Mouse (Mus musculus) lung, adult 10 weeks (tissue): ENCODE data around the gene Itfg1. TPM values are rescaled to one million over a fixed set of nuclear protein-coding genes. Genes with fewer than 3 reads are reported as not detected.

Experiments
- polyA plus RNA-seq: library from polyadenylated mRNA; stranded (reverse); fragments of 350-450 nt; fragmentation: Illumina TruSeq; extraction: RNeasy Lipid Tissue Mini Kit (QIAGEN cat#74804); gene quantifications from one replicate; pipeline ENCODE4 v1.2.3, GENCODE M21; 2014; ENCODE audit warnings: low read depth, low replicate concordance; ENCODE audit not compliant: insufficient read depth

Itfg1 gene
- polyA plus RNA-seq = 32.7 TPM

DNA sequence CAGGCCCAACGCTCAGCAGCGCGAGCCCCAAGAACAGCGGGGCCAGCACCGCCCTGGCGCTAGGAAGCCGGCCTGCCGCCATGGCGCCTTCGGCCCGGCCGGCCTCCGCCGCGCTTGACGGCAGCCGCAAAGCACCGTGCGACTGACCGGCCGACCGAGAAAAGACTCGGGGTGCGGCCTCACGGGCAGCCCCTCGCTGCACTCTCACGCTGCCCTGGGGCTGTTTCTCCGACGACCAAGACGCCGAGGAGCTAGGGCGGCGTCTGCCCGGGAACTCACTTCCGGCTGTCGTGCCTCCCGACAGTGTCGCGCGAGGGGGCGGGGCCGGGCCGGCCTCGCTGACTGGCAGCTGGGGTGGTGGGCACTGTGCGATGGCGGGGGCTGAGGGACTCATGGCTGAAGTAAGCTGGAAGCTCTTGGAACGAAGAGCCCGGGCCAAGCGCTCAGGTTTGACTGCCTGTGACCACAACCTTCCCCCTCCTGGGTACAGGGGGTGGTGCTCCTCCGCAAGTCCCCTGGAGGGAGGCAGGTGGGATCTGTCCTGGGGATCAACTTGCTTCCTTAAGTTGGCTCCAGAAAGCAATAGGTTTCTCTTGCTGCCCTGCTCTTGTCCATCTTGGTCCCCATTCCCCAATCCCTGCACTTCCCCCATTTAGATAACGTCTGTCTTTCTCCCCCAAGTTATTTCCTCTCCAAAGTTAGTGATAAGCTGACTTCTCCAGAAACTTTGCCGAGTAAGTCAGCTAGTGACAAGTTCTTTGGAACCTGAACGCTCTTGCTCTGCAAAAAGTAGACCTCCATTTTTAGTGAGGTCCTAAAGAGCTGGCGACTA, at the start of gene Itfg1, which contains the start of gene Phkb:
Gene Itfg1 (minus strand): TSS at position 265 of the 832 bp plus-strand sequence.
Gene Phkb (plus strand): TSS at position 303 of the 832 bp plus-strand sequence.

DNA sequence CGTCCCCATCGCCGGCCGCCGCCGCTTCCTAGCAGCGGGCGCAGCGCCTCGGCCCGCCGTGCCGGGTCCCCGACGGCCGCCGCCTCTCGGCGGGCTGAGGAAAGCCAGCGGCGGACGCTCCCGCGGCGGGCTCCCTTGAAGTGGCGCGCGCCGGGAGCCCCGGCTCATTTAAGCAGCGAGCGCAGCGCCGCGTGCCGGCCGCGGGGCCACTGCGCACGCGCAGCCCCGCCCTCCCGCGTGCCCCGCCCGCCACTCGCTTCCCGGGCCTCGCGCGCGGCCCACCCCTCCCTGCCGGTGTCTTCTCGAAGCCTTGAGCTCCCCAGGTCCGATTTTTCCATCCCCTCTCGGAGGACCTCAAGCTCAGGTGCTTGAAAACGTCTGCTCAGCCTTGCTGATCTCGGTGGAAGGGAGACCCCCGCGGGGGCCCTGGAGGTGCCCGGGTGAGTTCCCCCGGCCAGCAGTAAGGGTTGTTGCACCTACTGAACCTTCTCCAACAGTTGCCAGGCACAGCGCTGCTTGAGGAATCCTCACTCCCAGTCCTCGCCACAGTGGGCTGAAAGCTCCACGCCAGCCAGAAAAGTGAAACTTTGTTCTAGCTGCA, 139.9 kb downstream of the Itfg1 start, which contains the start of gene Neto2:
Gene Neto2 (minus strand): TSS at position 174 of the 601 bp plus-strand sequence.

Other genes with a start within 250 kb of the Itfg1 start
- gene Neto2, start 140.0 kb downstream of the Itfg1 start, polyA plus RNA-seq = 0.46 TPM
- gene Phkb, start within 50 bp of the Itfg1 start, polyA plus RNA-seq = 15.1 TPM